Mouse (Mus musculus): Measurements from ENCODE around the gene Sorcs3.

Gene Sorcs3

GRCm38 (mm10) chr19:48331640-48332039 lies 125.8 kb downstream of the Sorcs3 start:
- Histone ChIP-seq H3K9me3 (ENCODE audit: low read length) (no peaks in the 10 kb centered on the region), H3K4me1 (replicated peaks; ENCODE audit: low read depth, low read length) (no peaks in the 10 kb centered on the region), H3K27me3 (ENCODE audit: insufficient read depth, low read length) (no peaks in the 10 kb centered on the region), H3K4me3 (replicated peaks; ENCODE audit: low read length) (no peak overlapping the region), H3K36me3 (ENCODE audit: insufficient read depth, low read length) (no peaks in the 10 kb centered on the region)
- peak; percentile 43 for TF ChIP-seq CTCF (conservative IDR thresholded peaks at IDR 0.05; ENCODE audit: low read length)
- TF ChIP-seq POU5F1 (IDR thresholded peaks at IDR 0.05; ENCODE audit: borderline replicate concordance, low read length), result no peak

- Histone ChIP-seq H3K27me3 (ENCODE audit: insufficient read depth, low read length) (peaks cover 4% of the 10 kb centered on the region; the same call in 1 of the 2 replicates), H3K36me3 (ENCODE audit: insufficient read depth, low read length) (no peaks in the 10 kb centered on the region), H3K4me1 (replicated peaks; ENCODE audit: low read depth, low read length) (no peaks in the 10 kb centered on the region), H3K4me3 (replicated peaks; ENCODE audit: low read length) (no peak overlapping the region), H3K9me3 (ENCODE audit: low read length) (no peaks in the 10 kb centered on the region)
- TF ChIP-seq NANOG (IDR thresholded peaks at IDR 0.05; ENCODE audit: borderline replicate concordance, low read length) (no peak), CTCF (conservative IDR thresholded peaks at IDR 0.05; ENCODE audit: low read length) (no peak), POU5F1 (IDR thresholded peaks at IDR 0.05; ENCODE audit: borderline replicate concordance, low read length) (no peak)
These were observed 127.3 kb downstream of the Sorcs3 start for GRCm38 (mm10) chr19:48333085-48333484.

- Histone ChIP-seq H3K36me3 (ENCODE audit: insufficient read depth, low read length) (no peaks in the 10 kb centered on the region), H3K27me3 (ENCODE audit: insufficient read depth, low read length) (peaks cover 4% of the 10 kb centered on the region; the same call in 1 of the 2 replicates), H3K9me3 (ENCODE audit: low read length) (no peaks in the 10 kb centered on the region), H3K4me1 (replicated peaks; ENCODE audit: low read depth, low read length) (no peaks in the 10 kb centered on the region), H3K4me3 (replicated peaks; ENCODE audit: low read length) (no peak overlapping the region)
- TF ChIP-seq POU5F1 (IDR thresholded peaks at IDR 0.05; ENCODE audit: borderline replicate concordance, low read length), result no peak
- TF ChIP-seq CTCF (conservative IDR thresholded peaks at IDR 0.05; ENCODE audit: low read length), result no peak
- TF ChIP-seq NANOG (IDR thresholded peaks at IDR 0.05; ENCODE audit: borderline replicate concordance, low read length), result no peak
These were observed 131.6 kb downstream of the Sorcs3 start for GRCm38 (mm10) chr19:48337461-48337860.

- Histone ChIP-seq H3K27me3 (ENCODE audit: insufficient read depth, low read length) (peaks cover 4% of the 10 kb centered on the region; the same call in 1 of the 2 replicates), H3K36me3 (ENCODE audit: insufficient read depth, low read length) (no peaks in the 10 kb centered on the region), H3K4me3 (replicated peaks; ENCODE audit: low read length) (no peak overlapping the region), H3K4me1 (replicated peaks; ENCODE audit: low read depth, low read length) (no peaks in the 10 kb centered on the region), H3K9me3 (ENCODE audit: low read length) (no peaks in the 10 kb centered on the region)
- no peak for TF ChIP-seq POU5F1 (IDR thresholded peaks at IDR 0.05; ENCODE audit: borderline replicate concordance, low read length)
- TF ChIP-seq CTCF (conservative IDR thresholded peaks at IDR 0.05; ENCODE audit: low read length), result no peak
- TF ChIP-seq NANOG (IDR thresholded peaks at IDR 0.05; ENCODE audit: borderline replicate concordance, low read length), result no peak
These were observed 132.3 kb downstream of the Sorcs3 start for GRCm38 (mm10) chr19:48338098-48338497.

GRCm38 (mm10) chr19:48342770-48343169 lies 136.9 kb downstream of the Sorcs3 start:
- Histone ChIP-seq H3K4me1 (replicated peaks; ENCODE audit: low read depth, low read length) (peaks cover 4% of the 10 kb centered on the region; the same call in 1 of the 2 replicates), H3K27me3 (ENCODE audit: insufficient read depth, low read length) (no peaks in the 10 kb centered on the region), H3K9me3 (ENCODE audit: low read length) (no peaks in the 10 kb centered on the region), H3K4me3 (replicated peaks; ENCODE audit: low read length) (no peak overlapping the region), H3K36me3 (ENCODE audit: insufficient read depth, low read length) (no peaks in the 10 kb centered on the region)
- TF ChIP-seq NANOG (IDR thresholded peaks at IDR 0.05; ENCODE audit: borderline replicate concordance, low read length), result no peak
- no peak for TF ChIP-seq POU5F1 (IDR thresholded peaks at IDR 0.05; ENCODE audit: borderline replicate concordance, low read length)
- no peak for TF ChIP-seq CTCF (conservative IDR thresholded peaks at IDR 0.05; ENCODE audit: low read length)

- TF ChIP-seq CTCF (conservative IDR thresholded peaks at IDR 0.05; ENCODE audit: low read length) (no peak), NANOG (IDR thresholded peaks at IDR 0.05; ENCODE audit: borderline replicate concordance, low read length) (no peak), POU5F1 (IDR thresholded peaks at IDR 0.05; ENCODE audit: borderline replicate concordance, low read length) (no peak)
- Histone ChIP-seq H3K4me3 (replicated peaks; ENCODE audit: low read length) (no peak overlapping the region), H3K36me3 (ENCODE audit: insufficient read depth, low read length) (no peaks in the 10 kb centered on the region), H3K9me3 (ENCODE audit: low read length) (no peaks in the 10 kb centered on the region), H3K27me3 (ENCODE audit: insufficient read depth, low read length) (no peaks in the 10 kb centered on the region), H3K4me1 (replicated peaks; ENCODE audit: low read depth, low read length) (peaks cover 4% of the 10 kb centered on the region; the same call in 1 of the 2 replicates)
These were observed 137.6 kb downstream of the Sorcs3 start for GRCm38 (mm10) chr19:48343442-48343841.

- Histone ChIP-seq H3K4me3 (replicated peaks; ENCODE audit: low read length) (no peak overlapping the region), H3K27me3 (ENCODE audit: insufficient read depth, low read length) (no peaks in the 10 kb centered on the region), H3K36me3 (ENCODE audit: insufficient read depth, low read length) (no peaks in the 10 kb centered on the region), H3K9me3 (ENCODE audit: low read length) (no peaks in the 10 kb centered on the region), H3K4me1 (replicated peaks; ENCODE audit: low read depth, low read length) (peaks cover 4% of the 10 kb centered on the region; the same call in 1 of the 2 replicates)
- no peak for TF ChIP-seq POU5F1 (IDR thresholded peaks at IDR 0.05; ENCODE audit: borderline replicate concordance, low read length)
- no peak for TF ChIP-seq NANOG (IDR thresholded peaks at IDR 0.05; ENCODE audit: borderline replicate concordance, low read length)
- no peak for TF ChIP-seq CTCF (conservative IDR thresholded peaks at IDR 0.05; ENCODE audit: low read length)
These were observed 141.3 kb downstream of the Sorcs3 start for GRCm38 (mm10) chr19:48347116-48347515.

- no peaks in the 10 kb centered on the region for H3K9me3 ChIP-seq (ENCODE audit: low read length)
- no peak overlapping the region for H3K4me3 ChIP-seq (replicated peaks; ENCODE audit: low read length)
- no peaks in the 10 kb centered on the region for H3K27me3 ChIP-seq (ENCODE audit: insufficient read depth, low read length)
- H3K4me1 ChIP-seq (replicated peaks; ENCODE audit: low read depth, low read length), result no peaks in the 10 kb centered on the region
- TF ChIP-seq POU5F1 (IDR thresholded peaks at IDR 0.05; ENCODE audit: borderline replicate concordance, low read length) (no peak), NANOG (IDR thresholded peaks at IDR 0.05; ENCODE audit: borderline replicate concordance, low read length) (no peak), CTCF (conservative IDR thresholded peaks at IDR 0.05; ENCODE audit: low read length) (no peak)
- H3K36me3 ChIP-seq (ENCODE audit: insufficient read depth, low read length), result no peaks in the 10 kb centered on the region
These were observed 151.0 kb downstream of the Sorcs3 start for GRCm38 (mm10) chr19:48356806-48357205.

GRCm38 (mm10) chr19:48362167-48362566 lies 156.3 kb downstream of the Sorcs3 start:
- TF ChIP-seq CTCF (conservative IDR thresholded peaks at IDR 0.05; ENCODE audit: low read length) (no peak), POU5F1 (IDR thresholded peaks at IDR 0.05; ENCODE audit: borderline replicate concordance, low read length) (no peak), NANOG (IDR thresholded peaks at IDR 0.05; ENCODE audit: borderline replicate concordance, low read length) (no peak)
- no peaks in the 10 kb centered on the region for H3K36me3 ChIP-seq (ENCODE audit: insufficient read depth, low read length)
- no peaks in the 10 kb centered on the region for H3K27me3 ChIP-seq (ENCODE audit: insufficient read depth, low read length)
- H3K4me1 ChIP-seq (replicated peaks; ENCODE audit: low read depth, low read length), result no peaks in the 10 kb centered on the region
- H3K4me3 ChIP-seq (replicated peaks; ENCODE audit: low read length), result no peak overlapping the region
- no peaks in the 10 kb centered on the region for H3K9me3 ChIP-seq (ENCODE audit: low read length)
